Mouse (Mus musculus): ENCODE results near the gene Zfp786. TPM values are rescaled to one million over a fixed set of nuclear protein-coding genes. Genes with fewer than 3 reads are reported as not detected.
"Not testable (repeated sequence)": the region's sequence is repeated elsewhere in the genome, so short reads cannot be mapped to it uniquely, and the experiment has no call there.

Gene Zfp786
- polyA plus RNA-seq, 1 experiment = 0.22 TPM

DNA sequence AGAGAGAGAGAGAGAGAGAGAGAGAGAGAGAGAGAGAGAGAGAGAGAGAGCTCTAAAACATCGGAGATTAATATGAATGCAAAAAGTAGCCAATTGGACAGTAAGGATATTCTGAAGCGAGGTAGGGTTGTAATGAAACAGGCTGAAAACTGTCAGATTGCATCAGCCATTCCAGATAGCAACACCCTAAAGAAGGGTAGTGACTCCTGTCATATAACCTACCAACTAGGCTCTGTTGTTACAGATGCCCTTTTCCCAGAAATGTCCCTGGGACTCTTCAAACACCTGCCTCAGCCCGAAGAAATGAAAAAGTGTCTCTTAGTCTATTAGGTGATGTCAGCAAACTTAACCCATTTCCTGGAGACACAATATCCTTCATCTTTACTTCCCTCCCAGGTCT, 41.8 kb downstream of the Zfp786 start:
- WGBS = 7% methylated on average over 3 of the region's 3 CpGs
- no peak for DNase-seq (ENCODE audit: low read depth, low spot score)

DNA sequence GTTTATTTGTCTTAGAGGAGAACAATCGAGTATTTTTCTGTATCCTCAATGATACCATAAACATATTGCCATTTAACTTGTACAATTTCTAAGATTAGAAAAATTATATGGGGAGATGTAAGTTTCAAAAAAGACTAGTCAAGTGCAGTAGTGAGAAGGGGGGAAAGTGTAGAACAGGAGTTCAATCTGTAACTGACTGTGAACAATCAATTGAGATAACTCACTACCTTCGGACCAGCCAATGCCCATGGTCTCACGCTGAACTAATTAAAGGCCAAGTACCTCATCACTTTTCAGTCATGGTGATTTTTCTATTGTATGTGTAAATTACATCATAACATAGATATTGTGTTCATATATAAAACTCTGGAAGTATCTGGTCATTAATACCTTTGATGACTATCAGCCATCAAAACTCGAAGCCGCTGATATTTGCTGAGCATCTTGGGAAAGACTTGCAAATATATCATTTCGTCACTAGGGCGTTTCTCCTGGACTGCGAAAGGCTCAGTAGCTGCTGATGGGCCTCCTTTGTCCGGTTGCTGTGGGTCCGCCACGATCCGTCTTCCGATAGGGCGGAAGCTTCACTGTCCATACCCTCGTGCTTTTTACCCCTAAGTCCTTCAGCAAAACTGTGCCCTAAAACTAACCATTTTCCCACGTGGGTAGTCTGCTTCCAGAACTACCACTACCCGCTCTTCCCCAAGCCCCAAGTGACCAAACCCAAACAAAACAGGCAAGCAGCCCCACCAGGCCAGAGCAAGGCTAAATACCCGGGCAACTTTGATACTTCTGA, 42.5 kb downstream of the Zfp786 start:
- under 1% methylated on average over 18 of the region's 18 CpGs for WGBS
- no peak for DNase-seq (ENCODE audit: low read depth, low spot score)

DNA sequence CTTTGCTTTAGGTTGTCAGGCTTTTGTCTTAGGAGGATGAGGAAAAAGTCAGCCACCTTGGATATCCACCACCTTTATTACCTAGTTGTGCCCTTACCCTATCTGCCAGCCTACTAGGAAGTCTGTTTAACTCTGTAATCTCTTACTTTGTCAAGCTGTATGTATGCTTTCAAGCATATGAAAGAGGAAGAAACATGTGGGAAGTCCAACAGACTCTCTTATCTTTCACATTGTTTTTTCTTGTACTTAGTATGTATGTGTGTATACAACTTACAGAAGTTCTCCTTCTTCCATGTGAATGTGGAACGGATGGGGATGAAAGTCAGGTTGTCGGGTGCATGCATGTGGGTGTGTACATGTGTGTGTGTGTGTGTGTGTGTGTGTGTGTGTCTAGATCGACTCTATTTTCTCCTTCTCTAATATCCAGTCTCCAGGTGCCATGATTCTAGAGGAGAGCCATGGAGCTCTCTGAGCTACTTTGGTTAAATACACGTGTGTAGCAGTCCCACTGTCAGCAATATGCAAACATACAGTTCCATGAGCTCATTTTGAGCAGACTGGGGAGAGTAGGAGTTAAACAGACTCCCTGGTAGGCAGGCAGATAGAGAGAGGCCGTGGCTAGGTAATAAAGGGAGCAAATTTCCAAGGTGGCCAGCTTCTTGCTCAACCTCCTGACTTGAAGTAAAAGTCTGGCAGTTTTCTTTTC, 45.8 kb downstream of the Zfp786 start:
- WGBS = 78% methylated on average over 5 of the region's 5 CpGs
- no peak for DNase-seq (ENCODE audit: low read depth, low spot score)

DNA sequence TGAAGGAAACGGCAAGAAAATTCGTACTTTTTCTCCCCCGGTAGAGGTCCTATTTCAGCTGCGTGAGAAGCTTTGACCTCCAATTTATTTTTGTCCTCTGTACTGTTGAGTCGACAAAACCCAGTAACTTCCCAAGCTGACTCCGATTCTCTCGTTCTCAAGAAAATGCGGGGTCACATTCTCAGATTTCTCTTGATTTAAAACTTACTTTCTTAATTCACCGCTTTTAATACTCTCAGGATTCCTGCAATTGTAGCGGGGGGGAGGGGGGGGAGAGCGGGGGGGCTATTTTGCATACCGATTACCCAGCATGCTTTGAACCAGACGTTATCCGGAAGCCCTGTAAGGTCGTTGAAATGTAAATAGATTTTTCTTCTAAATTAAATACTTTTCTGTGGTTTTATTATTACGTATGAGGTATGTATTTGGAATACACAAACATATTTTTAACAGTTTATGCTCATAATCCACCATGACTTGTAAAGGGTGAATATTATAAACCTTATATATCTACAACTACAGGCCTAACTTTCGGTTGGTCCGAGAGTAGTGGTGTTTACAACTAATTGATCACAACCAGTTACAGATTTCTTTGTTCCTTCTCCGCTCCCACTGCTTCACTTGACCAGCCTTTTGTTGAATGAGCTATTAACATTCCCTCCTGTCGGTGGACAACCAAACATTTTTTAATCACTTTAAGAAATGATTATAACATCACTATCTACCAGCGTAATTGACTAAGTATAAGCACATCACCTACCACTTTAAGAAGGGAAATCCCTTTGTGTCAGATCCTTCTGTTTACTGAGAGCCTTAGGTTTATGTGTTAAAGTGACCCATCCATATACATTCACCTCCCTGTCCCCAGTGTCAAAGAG, 49.3 kb downstream of the Zfp786 start:
- DNase-seq (ENCODE audit: low read depth, low spot score) = no peak
- under 1% methylated on average over 21 of the region's 21 CpGs for WGBS

- WGBS = 5% methylated on average over 2 of the region's 2 CpGs
Measured at GRCm38 (mm10) chr6:47780576-47781013, 50.1 kb downstream of the Zfp786 start.

DNA sequence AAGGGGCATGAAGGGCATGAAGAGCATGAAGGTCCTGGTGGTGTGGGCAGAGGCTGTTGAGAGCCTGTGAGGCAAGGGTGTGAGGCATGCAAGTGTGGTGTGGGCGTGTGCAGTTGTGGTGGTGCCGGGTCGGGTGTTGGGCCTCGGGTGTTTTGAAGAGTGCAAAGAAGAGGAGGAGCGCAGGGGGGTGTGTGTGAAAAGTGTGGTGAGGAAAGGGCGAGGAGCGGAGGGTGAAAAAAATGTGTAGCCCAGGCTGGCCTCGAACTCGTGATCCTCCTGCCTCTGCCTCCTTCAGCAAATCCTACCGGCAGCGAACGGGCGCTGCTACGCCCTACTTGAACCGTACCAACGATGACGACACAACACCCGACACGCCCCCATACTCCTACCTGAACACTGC, 58.9 kb downstream of the Zfp786 start:
- WGBS = 51% methylated on average over 9 of the region's 19 CpGs
- not testable (repeated sequence) for DNase-seq (ENCODE audit: low read depth, low spot score)

More at GRCm38 (mm10) chr6:47780576-47781013, 50.1 kb downstream of the Zfp786 start:
- no peak for DNase-seq (ENCODE audit: low read depth, low spot score)

DNA sequence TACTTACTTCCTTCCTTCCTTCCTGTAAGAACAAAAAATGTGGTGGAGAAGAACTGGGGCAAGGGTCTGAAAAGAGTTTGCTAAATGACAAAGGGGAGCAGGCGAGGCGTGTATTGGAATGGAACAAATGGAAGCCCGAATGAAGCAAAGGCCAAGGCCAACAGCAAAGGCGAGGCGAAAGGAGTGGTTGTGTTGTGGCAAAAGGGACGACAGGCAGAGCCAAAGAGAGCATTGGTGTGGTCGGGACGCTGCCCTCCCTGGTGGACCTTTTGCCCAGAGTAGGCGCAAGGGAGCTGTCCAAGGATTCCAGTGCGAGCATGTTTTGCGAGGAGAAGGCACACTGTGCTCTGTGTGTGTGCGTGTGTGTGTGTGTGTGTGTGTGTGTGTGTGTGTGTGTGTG, 59.6 kb downstream of the Zfp786 start:
- DNase-seq (ENCODE audit: low read depth, low spot score) = not testable (repeated sequence)
- WGBS = 84% methylated on average over 12 of the region's 12 CpGs

DNA sequence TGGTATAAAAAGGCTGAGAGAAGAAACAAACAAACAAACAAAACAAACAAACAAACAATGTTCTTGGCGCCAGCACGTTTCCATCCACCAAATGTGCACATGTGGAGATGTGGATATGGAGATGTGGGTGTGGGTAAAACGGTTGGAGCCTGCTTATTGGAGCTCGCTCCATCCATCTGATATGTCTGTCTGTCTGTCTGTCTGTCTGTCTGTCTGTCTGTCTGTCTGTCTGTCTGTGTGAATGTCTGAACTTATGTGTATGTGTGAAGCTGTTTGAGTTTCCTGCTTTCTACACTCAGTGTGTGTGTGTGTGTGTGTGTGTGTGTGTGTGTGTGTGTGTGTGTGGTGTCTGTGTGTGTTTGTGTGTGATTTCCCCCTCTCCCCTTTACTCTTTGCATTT, 60.8 kb downstream of the Zfp786 start:
- DNase-seq (ENCODE audit: low read depth, low spot score) = not testable (repeated sequence)
- WGBS = 74% methylated on average over 4 of the region's 4 CpGs

Other genes with a start within 250 kb of the Zfp786 start
- 13.9 and 16.0 TPM in 2 replicates for gene Ezh2, start 235.5 kb downstream of the Zfp786 start, polyA plus RNA-seq (2012; rRNA removed)
- gene Pdia4, start 17.4 kb downstream of the Zfp786 start, polyA plus RNA-seq (2012; rRNA removed) = 58.9 and 65.6 TPM in 2 replicates
- 3.5 and 6.4 TPM in 2 replicates for gene Zfp398, start 4.8 kb upstream of the Zfp786 start, polyA plus RNA-seq (2012; rRNA removed)
- 6.0 and 7.1 TPM in 2 replicates for gene Zfp282, start 46.3 kb upstream of the Zfp786 start, polyA plus RNA-seq (2012; rRNA removed)
- gene Zfp212, start 89.6 kb upstream of the Zfp786 start, polyA plus RNA-seq (2012; rRNA removed) = 7.3 and 8.3 TPM in 2 replicates
- gene Zfp956, start 122.5 kb upstream of the Zfp786 start, polyA plus RNA-seq (2012; rRNA removed) = 8.2 and 10.7 TPM in 2 replicates
- gene Zfp777, start 218.0 kb upstream of the Zfp786 start, polyA plus RNA-seq (2012; rRNA removed) = 11.7 and 12.4 TPM in 2 replicates

All from large intestine, adult 2 months (tissue).